In genomic region chr9:110533645-110534044, GRCm38 (mm10) we compare ENCODE assay signal across 8 mouse cellular contexts. TPM values are rescaled to one million over a fixed set of nuclear protein-coding genes. Genes with fewer than 3 reads are reported as not detected.
DNase-seq lines count a peak whose midpoint lies in the region; ATAC-seq and TF ChIP-seq lines count a peak whose summit lies in the region.

No protein-coding gene starts in this region.

- H3K4me2 ChIP-seq in limb, embryonic 13.5 days (replicated peaks), result peak overlapping the region; percentile 85

- DNase-seq in CD4-positive, CD25-positive, alpha-beta regulatory T cell, adult 2 months (ENCODE audit: low read depth, low spot score), result peak; percentile 19
- no peak for DNase-seq in testis, postnatal 10 days (ENCODE audit: low spot score)
- DNase-seq in thymus, postnatal 25 days, result peak; percentile 13
- DNase-seq in right cerebral cortex, postnatal 4 days, result no peak
- DNase-seq in gastrocnemius, postnatal 14 days, result no peak

- no peaks in the 10 kb centered on the region for H3K36me3 ChIP-seq in testis, adult 2 months (ENCODE audit: control insufficient read depth, insufficient read depth, low read length)
- peaks cover 7% of the 10 kb centered on the region for H3K36me3 ChIP-seq in limb, embryonic 13.5 days

- intact Hi-C loops in gastrocnemius, postnatal 14 days (cut with DNase I; ENCODE audit: low total_unique reads), result loop anchor here (5.0 to 10.0 kb wide), 2 partner anchors 59 to 121 kb away; partner anchors contain the start of genes Kif9 and Klhl18

- no peak for TF ChIP-seq CTCF in testis, adult 2 months (IDR thresholded peaks at IDR 0.05; ENCODE audit: control insufficient read depth, insufficient read depth, insufficient replicate concordance, low read depth, low read length)

- no peaks in the 10 kb centered on the region for H3K9me3 ChIP-seq in limb, embryonic 13.5 days

- H3K4me1 ChIP-seq in testis, adult 2 months (ENCODE audit: control insufficient read depth, insufficient read depth, low read length), result no peaks in the 10 kb centered on the region; the same call in 1 of the 2 replicates
- H3K4me1 ChIP-seq in limb, embryonic 13.5 days, result peaks cover 33% of the 10 kb centered on the region

- ATAC-seq in CD4-positive, CD25-positive, alpha-beta regulatory T cell, adult 4 months, result no peak
- no peak for ATAC-seq in limb, embryonic 13.5 days (ENCODE audit: low FRiP score, low read depth)

- peak overlapping the region; percentile 75 for H3K27ac ChIP-seq in testis, adult 2 months (ENCODE audit: control insufficient read depth, insufficient read depth, low read depth, low read length)
- no peak overlapping the region for H3K27ac ChIP-seq in limb, embryonic 13.5 days

- H3K27me3 ChIP-seq in testis, adult 2 months (ENCODE audit: control insufficient read depth, insufficient read depth, low read length), result no peaks in the 10 kb centered on the region
- H3K27me3 ChIP-seq in limb, embryonic 13.5 days, result no peaks in the 10 kb centered on the region

- peak overlapping the region; percentile 100 for H3K9ac ChIP-seq in limb, embryonic 13.5 days

- 40% methylated on average over 5 of the region's 5 CpGs for WGBS in limb, embryonic 13.5 days

- peak overlapping the region; percentile 69 for H3K4me3 ChIP-seq in testis, adult 2 months (ENCODE audit: control insufficient read depth, low read depth, low read length)
- peak overlapping the region; percentile 97 for H3K4me3 ChIP-seq in limb, embryonic 13.5 days

- TF ChIP-seq POLR2A in testis, adult 2 months (IDR thresholded peaks at IDR 0.05; ENCODE audit: control insufficient read depth, low read depth, low read length), result no peak

RNA-seq across cellular contexts. Expression of gene Setd2, which starts 1.2 kb away (rescaled TPM):
- polyA plus RNA-seq in CD4-positive, CD25-positive, alpha-beta regulatory T cell, adult 4 months (2017; shearing (Covaris generic)), result 10 to 100 TPM; 45.0 to 53.9 TPM
- 33.1 and 34.8 TPM in 2 replicates for polyA plus RNA-seq in testis, adult 2 months (2012; rRNA removed)
- polyA plus RNA-seq in limb, embryonic 13.5 days (2015; fragmentation: Nextera tagmentation; extraction: Ambion mirVana), result 43.3 and 45.0 TPM in 2 replicates
- total RNA-seq in gastrocnemius, postnatal 14 days (2021), result 10 to 100 TPM; 31.1 to 33.9 TPM

RNA-seq across cellular contexts. Expression of gene Kif9, which starts 56.9 kb away (rescaled TPM):
- polyA plus RNA-seq in CD4-positive, CD25-positive, alpha-beta regulatory T cell, adult 4 months (2017; shearing (Covaris generic)), result 1 to 10 TPM in 1 of 2 experiments, under 1 TPM in 1; 0.44 to 1.0 TPM
- polyA plus RNA-seq in testis, adult 2 months (2012; rRNA removed), result 122 and 131 TPM in 2 replicates
- polyA plus RNA-seq in limb, embryonic 13.5 days (2015; fragmentation: Nextera tagmentation; extraction: Ambion mirVana), result 1.1 TPM in 2 replicates
- under 1 TPM; 0.16 to 0.20 TPM for total RNA-seq in gastrocnemius, postnatal 14 days (2021)

RNA-seq across cellular contexts. Expression of gene Klhl18, which starts 57.2 kb away (rescaled TPM):
- 10 to 100 TPM in 1 of 2 experiments, 1 to 10 TPM in 1; 9.0 to 19.3 TPM for polyA plus RNA-seq in CD4-positive, CD25-positive, alpha-beta regulatory T cell, adult 4 months (2017; shearing (Covaris generic))
- polyA plus RNA-seq in testis, adult 2 months (2012; rRNA removed), result 11.5 TPM in 2 replicates
- polyA plus RNA-seq in limb, embryonic 13.5 days (2015; fragmentation: Nextera tagmentation; extraction: Ambion mirVana), result 9.3 and 9.9 TPM in 2 replicates
- total RNA-seq in gastrocnemius, postnatal 14 days (2021), result 1 to 10 TPM; 6.6 to 8.4 TPM

Comparison
In these comparisons a context has a peak if more than half of its experiments do, and no peak if none do; other contexts are left out.
1. DNase-seq: peak in CD4-positive, CD25-positive, alpha-beta regulatory T cell, adult 2 months (single experiment) and thymus, postnatal 25 days (single experiment); none in testis, postnatal 10 days (single experiment), right cerebral cortex, postnatal 4 days (single experiment) and gastrocnemius, postnatal 14 days (single experiment).
2. RNA of gene Kif9, which starts 56.9 kb away (polyA plus RNA-seq): 122 to 131 TPM in testis, adult 2 months; 1.1 TPM in limb, embryonic 13.5 days and 0.44 to 1.0 TPM in CD4-positive, CD25-positive, alpha-beta regulatory T cell, adult 4 months; every median in the first group is over 10 times any median in the second.